Mouse (Mus musculus) left cerebral cortex, postnatal 14 days (tissue): ENCODE measurements at regions not wholly inside any gene's neighbourhood (a gene's known extent, or its start where the extent isn't known, plus 50 kb on each side); places are given as distances from the start of the nearest gene placed in this dataset.

Source experiments
- DNase-seq, 2 experiments: peaks; one replicate each; pipeline ENCODE4 v3.0.0; 2021 to 2022; ENCODE audit warnings: low spot score in 2 of 2, mixed read lengths in 1 of 2
- intact Hi-C: fragments of 180-260 bp; cut with DNase I; formaldehyde crosslinking; loops from one replicate; pipeline ENCODE4 v1.15.1; 2025

DNA sequence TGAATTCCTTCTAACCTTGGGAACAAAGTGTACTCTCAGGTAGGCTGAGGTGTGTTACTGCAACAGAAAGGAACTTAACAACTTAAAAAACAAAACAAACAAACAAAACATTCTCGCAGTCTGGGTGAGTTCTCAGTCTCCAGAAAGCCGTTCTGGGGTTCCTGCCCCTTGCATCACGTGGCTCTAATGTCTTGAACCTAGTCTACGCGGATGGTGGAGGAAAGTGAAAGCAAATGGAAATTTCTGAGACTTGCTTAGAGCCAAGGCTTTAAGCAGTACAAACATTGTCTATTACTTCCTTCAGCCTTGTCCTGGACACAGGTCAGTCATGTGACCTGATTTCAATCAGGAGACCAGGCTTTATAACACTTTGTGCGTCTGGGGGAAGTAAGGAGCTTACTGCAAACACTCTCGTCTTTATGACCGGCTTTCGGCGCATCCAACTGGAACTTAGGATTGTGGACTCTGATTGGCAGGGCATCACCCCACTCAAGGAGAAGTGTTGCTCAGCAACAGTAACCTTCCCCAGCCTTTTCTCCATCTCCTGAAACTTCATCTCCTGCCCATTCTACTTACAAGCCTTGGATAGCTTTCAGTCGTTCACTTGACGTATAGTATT, 125.9 kb upstream of the Gnao1 start:
- intact Hi-C loops = no loop called here
- no peak for DNase-seq

DNA sequence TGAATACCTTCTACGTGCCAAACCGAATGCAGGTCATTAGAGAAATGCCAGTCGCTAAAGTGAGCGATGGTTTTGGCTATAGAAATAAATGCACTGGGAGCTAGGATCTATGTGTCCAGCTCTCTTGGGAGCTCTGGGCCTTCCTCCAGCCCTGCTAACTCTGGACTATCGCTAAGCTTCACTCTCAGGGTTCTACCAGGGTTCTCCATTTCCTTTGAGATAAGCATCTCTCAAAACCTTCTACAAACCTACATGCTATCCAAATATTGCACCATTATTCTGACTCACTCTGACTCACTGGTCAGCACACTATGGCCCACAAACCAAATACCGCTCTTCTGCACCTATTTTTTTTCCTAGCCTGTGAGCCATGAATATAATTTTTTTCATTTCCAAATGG, 125.4 kb upstream of the Gnao1 start:
- no peak for DNase-seq
- intact Hi-C loops = no loop called here

DNA sequence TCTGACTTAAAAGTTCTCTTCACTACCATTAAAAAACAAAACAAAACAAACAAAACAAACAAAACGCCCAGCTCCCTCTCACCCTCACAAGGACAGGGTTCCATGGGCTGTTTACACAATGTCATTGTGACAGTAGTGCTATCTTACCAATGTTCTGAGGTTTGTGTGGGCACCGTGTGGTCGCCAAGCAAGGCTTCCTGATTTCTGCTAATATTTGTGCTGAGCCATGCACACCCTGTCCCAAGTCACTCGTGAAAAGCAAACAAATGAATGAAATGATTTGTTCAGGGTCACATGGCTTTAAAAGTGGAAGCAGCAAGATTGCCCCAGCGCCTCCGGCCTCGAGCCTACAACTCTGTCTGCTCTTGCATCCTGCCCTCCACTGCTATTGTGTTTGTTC, 120.9 kb upstream of the Gnao1 start:
- intact Hi-C loops = no loop called here
- DNase-seq = no peak

DNA sequence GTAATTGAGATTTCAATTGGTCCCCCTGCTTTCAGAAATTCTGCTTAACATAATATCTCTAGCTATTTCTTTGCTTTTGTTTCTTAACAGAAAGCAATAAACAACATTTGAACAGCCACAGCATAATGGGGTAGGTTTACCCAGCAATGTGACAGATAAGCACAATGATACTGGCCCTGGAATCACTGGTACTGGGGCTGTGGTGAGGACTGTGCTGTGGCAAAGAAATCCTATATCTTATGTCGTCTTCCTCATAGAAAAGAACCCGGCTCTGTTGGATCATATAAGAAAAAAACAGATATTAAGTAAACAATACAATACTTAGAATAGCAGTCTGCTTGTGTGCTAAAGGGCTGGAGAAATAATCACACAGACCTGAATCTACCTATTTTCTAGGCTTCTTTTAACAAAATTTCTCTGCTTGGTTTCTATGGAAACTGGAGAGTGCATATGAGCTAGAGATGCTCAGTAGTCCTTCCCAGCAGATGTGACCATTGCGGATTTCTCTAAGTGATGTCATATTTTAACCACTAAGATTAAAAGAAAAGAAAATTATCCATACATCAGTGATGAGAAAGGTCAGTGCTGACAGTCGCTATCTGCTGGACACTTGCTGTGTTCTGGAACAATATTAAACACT, 119.8 kb upstream of the Gnao1 start:
- intact Hi-C loops = no loop called here
- DNase-seq = peak in 1 of 2 experiments; percentile 42

DNA sequence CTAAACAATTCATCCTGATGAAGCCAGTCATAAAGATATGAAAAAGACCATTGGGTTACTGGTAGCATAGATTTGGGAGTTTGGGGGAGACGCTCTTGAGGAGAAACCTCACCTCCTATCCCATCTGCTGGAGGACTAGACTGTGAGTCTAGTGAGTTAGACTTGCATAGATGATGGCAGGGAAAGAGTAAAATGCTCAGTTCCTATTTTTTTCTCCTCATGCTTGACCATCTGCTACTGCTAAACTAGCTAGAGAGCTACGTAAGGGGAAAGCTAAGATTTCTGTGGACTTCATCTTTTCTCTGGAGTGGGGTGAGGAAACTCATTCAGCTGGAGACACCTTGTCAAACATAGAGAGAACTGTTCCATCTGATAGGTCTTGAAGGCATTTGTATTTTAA, 118.4 kb upstream of the Gnao1 start:
- DNase-seq = peak in 1 of 2 experiments; percentile 40
- intact Hi-C loops = no loop called here

DNA sequence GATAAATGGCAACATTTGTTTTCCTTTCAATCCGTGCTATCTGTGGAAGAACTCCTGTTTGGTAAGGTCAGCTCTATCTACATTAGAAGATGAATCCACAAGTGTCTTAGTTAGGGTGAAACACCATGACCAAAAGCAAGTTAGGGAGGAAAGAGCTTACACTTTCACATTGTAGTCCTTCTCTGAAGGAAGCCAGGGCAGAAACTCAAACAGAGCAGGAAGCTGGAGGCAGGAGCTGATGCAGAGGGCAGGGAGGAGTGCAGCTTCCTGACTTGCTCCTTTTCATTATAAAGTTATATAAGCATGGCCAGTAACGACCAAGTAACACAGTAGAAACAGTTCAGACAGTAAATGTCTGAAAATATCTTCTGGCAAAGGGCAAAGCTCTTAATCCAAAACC, 117.9 kb upstream of the Gnao1 start:
- intact Hi-C loops = no loop called here
- no peak for DNase-seq

DNA sequence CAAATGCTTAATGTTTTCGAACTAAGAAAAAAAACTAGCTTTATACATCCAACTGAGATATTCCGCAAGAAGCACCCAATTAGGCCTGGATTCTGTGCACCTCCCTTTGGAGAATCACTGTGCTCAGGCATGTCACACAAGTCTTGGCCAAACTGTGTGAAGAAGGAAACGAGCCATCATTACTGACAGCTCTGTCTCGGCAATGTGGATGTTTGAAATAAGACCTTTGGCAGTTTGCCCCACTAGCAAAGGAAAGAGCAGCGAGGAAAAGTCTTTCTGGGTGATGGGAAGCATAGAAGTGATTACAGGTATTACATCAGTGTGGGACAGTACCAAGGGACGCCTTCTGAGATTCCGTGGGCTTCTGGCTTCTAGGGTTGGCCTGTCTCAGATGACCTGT, 112.6 kb upstream of the Gnao1 start:
- DNase-seq = no peak

DNA sequence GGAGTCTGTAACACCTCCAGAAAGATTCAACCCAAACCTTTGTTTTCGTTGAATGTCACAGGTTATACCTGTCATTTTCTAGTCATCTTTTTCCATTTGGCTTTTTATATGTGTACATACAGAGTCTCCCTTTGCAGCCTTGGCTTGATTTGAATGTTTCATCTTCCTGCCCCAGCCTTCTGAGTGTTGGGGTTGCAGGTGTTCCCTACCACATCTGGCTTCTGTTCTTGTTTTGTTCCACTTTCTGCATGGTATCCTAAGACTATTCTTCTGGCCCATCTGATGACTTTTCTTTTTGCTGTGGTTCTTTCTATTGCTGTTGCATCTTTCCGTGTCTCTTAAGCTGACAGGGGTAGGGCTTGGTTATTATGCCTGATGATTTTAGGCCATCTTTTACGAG, 111.3 kb upstream of the Gnao1 start:
- no peak for DNase-seq
- intact Hi-C loops = no loop called here

More for the DNA sequence above, 112.6 kb upstream of the Gnao1 start:
- intact Hi-C loops = no loop called here

DNA sequence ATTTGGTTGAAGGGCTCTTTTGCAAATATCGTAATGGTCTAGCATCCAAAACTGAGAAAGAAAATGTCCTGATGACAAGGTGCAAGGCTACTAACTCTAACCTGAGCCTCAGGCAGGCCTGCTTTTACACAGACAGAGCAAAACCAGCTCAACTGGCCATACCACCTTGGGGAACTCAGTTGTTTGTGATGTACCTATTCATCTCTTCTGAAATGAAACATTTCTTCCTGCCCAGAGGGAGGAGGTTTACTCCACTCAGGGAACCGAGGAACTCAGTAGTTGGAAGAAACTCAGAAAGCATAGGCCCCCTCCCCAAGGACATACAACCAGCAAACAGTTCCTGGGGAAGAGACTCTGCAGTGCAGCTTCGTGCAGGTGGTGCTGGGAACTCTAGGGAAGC, 108.4 kb upstream of the Gnao1 start:
- DNase-seq = no peak
- intact Hi-C loops = no loop called here

DNA sequence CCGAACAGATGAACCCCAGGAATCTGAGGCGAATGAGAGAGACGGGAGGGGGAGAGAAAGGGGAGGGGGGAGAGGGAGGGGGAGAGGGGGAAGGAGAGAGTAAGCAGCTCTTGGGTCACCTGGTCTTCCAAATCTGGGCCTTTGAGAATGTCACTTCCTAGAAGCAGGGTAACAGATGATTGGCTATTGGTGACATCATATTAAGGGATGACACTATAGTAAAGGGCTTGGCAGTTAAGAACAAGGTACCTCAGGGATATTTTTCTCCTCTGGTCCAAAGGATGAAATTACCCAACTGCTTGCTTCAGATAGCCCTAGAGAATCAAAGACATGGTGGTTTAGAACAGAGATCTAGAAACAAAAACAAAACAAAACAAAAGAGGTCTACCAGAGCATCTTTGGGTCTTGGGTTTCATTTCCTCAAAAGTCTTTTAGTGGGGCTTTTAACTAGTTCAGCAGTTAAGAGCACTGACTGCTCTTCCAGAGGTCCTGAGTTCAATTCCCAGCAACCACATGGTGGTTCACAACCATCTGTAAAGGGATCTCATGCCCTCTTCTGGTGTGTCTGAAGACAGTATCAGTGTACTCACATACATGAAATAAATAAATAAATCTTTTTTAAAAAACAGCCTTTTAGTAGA, 97.6 kb upstream of the Gnao1 start:
- intact Hi-C loops = no loop called here
- DNase-seq = no peak

DNA sequence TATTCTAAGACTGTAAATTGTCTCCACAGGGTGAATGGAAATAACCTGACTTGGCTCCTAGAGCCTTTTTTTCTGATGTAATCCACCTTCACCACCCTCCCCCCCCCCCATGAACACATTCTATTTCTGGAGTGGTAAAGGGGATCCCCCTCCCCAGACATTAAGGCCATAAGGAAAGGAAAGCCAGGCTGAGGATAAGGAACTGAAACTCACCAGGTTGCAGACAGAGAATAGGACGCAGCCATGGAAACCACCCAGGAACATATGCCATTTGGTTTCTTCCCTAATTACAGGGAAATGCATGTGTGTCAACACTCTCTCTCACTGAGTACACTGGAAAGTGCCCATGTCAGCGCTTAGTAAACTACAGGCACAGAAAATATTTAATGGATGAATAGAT, 96.5 kb upstream of the Gnao1 start:
- intact Hi-C loops = no loop called here
- DNase-seq = no peak

DNA sequence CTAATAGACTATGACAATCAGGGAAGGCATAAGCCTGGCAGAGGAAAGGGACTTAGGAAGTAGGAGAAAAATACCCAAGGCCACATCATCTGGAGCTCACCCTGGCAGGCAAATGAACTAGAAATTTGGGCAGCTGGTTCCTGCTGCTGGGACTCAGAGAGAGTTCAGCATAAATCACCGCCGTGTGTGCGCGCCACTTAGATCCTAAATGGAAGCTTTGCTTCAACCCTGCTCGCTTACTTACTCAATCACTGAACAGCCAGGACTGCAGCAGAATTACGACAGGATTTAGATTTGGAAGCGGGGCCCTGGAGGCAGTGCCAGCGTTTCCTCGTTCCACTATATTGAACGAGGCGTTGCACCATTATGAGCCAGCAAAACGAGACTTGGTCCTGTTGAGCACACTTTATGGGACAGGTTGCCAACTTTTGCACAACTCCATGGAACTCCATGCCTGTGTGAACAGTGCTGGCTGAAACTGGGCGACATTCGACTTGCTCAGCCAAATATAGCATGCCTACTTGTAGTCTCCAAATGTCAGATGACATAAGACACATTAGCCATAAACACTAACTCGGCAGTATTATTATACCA, 84.8 kb upstream of the Gnao1 start:
- DNase-seq = no peak

DNA sequence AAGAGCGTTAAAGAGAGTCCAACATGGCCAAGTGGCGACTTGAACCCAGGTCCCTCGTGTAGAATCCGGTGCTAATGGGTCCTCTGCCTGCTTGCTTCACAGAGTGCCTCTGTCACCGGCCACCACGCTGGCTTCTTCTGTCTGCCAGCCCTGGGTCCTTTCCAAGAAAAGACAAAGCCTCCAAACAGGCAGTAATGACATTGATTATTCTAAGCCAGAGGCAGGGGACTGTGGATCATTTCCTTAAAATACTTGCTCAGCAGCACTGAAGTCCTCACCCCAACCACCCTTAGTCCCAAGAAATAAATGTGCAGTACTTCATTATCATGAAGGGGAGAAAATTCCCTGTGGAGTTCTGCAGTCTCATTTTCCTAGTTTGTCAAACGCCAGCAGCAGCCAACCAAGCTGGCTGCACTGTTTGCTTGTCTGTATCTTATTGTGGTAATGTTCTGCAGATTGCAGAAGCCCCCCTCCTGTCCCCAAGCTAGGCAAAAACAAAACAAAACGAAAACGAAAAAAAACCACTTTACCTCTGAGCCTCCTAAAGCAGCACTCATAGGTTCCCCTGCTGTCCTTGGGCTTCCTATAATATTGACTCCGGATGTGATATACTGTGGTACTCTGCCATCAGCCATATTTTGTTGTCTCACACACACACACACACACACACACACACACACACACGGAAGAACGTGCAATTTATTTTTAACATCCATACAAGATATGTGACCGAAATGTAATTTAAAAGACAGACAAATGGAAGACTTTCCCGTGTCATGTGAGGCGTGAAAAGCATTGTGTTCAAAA, 80.4 kb upstream of the Gnao1 start:
- peak; percentile 30 to 38 for DNase-seq
- intact Hi-C loops = no loop called here

More for the DNA sequence above, 84.8 kb upstream of the Gnao1 start:
- intact Hi-C loops = no loop called here

DNA sequence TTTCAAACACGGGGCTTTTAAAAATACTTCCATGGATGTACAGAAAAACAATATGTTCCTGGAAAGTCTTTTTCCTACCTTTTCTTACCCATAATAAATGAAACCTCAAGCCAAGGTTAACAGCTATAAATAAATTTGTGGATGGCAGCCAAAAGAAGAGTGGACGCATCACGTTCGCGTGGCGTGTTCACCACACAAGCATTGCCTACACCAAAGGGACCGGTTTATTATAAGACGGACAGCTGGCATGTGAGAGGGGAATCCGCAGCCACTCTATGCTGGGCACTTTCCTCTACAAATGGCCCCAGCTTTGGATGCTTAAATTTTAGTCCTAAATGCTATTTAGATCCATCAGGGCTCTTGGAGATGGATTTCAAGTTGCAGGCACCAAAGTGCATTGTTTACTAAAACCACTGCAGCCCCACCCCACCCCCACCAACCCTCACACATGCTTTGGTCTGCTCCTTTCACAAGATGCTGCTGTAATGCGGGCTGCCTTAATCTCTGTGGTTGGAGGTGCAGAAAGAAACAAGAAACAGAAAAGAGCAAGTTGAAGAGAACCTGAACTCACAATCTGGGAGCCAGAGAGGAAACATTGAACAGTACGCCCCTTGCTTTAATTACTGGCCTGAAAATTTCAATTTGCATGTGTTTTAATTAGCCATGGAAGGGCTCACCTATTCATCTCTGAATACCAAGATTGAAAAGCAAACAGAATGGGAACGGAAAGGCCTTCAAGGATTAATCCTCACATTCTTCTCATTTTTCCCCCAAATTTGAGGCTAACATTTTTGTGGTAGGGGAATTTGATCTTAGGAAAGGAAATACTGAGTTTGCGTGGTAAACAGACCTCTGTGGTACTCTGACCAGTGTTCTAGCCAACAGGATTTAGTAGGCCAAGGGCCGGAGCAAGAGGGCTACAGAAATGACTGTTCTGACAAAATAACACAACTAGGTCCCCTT, 78.7 kb upstream of the Gnao1 start:
- intact Hi-C loops = no loop called here
- no peak for DNase-seq

DNA sequence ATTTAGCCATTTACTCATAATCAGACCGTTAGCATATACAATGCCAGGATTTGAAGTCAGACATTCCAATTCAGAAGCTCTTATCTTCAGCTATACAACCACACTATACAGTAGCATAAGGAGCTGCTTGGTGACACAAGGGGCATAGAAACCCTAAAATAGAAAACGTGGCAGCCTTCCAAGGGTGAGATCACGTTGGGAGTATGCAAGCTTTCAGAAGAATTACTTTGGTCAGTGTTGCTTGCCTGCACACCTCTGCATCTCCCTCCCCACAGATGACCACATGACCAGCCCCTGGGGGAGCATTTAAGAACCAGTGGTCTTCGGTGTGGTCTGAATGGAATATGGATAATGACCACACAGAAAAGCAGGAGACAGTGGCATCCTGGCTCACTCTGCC, 74.9 kb upstream of the Gnao1 start:
- intact Hi-C loops = no loop called here

DNA sequence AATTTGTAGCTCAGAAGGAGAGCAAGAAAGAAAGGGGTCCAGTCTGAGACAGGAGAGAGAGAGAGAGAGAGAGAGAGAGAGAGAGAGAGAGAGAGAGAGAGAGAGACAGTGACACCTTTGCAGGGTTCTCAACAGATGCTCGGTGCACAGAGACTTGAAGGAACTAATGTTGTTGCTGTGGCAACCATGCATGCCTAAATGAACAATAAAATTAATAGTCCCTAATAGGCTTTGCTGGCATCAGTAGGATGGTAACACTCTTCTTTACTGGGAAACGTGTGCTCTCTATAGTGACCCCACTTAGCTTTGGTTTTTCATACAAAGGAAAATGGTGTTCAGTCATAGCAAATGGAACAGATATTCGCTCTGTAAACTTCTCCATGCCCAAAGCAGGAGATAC, 69.5 kb upstream of the Gnao1 start:
- no peak for DNase-seq
- intact Hi-C loops = no loop called here

More for the DNA sequence above, 74.9 kb upstream of the Gnao1 start:
- peak in 1 of 2 experiments; percentile 61 for DNase-seq

DNA sequence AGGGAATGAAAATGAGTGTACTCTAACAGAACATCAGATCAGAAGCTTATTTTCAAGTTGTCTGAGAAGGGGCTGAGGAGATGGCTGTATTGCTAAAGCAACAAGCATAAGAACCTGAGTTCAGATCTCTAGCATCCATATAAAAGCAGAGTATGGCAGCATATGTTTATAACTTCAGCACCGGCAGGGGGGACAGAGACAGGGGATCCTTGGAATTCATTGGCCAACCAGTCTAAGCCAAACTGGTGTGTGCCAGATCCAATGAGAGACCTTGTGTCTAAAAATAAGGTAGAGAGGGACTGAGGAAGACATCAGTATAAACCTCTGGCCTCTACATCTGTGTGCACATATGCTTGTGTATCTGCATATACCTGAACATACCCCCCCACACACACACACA, 61.0 kb upstream of the Gnao1 start:
- DNase-seq = no peak
- intact Hi-C loops = no loop called here

DNA sequence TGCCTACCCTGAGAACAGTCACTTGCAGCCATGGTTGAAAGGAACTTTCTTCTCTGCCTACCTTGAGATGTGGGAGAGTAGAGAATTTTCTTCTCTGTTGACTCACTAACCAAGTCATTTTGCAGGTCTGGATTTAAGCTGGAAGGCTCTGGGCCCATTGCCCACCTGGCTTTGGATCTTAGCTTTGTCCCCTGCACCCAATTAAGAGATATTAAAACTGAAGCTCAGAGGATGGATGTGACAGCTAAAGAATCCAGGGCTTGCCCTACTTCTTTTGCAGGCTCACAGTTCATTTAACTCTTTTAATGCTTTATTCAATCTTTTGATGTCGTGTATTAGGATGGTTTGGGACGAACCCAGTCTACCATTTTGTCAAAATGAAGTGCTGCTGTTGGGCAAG, 58.8 kb upstream of the Gnao1 start:
- intact Hi-C loops = no loop called here
- DNase-seq = no peak

DNA sequence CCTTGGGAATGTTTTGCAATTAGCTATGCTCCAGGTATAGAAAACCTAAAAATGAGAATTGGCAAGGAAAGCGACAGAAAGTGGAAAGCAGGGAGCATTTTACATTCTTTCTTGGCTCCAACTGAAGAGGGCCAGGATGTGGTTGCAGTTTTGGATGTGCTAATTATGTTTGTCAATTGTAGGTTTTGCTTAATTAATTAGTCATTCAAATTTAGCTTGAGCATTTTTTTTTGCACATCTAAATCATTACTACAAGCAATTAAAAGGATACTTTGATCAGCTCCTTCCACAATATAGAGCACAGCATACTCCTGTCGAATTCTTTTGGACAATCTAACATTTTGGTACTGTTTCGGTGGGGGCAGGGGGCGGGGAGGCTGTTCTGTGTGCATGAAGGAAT, 53.8 kb upstream of the Gnao1 start:
- DNase-seq = no peak
- intact Hi-C loops = no loop called here
